Mouse (Mus musculus) erythroblast, embryonic 14.5 days (primary cell): ENCODE results near the gene Clec2d.

Source experiments
- GATA1 ChIP-seq: IDR thresholded peaks from 2 replicates; pipeline ENCODE4 v1.6.1; 2012; ENCODE audit warnings: low read length, inconsistent platforms, mixed read lengths
- TAL1 ChIP-seq: IDR thresholded peaks from 3 replicates; pipeline ENCODE4 v1.6.1; 2012; ENCODE audit warnings: low read length, inconsistent platforms, mixed read lengths

DNA sequence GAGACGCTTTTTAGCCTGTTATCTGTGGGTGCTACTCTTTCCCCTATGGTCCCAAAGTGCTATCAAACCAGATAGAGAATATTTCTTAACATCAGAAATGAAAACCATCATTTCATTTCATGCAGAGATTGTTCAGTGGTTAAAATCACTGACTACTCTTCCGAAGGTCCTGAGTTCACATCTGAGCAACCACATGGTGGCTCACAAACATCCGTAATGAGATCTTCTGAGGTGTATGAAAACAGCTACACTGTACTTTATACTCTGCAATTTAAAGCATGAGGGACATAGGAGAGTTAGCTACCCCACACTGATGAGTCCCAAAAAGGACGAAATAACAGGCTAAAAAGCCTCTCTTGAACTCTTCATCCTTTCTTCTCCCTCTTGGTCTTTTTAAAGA is 5.6 kb downstream of the Clec2d start:
- TF ChIP-seq GATA1 (no peak), TAL1 (no peak)
